In genomic region chr10:110175874-110176273, GRCm38 (mm10) we compare ENCODE assay signal across 27 mouse cellular contexts.
DNase-seq lines count a peak whose midpoint lies in the region; ATAC-seq and TF ChIP-seq lines count a peak whose summit lies in the region.
"Had no signal": no experiment of that assay in that cellular context is flagged by ENCODE, and none has a peak within 500 bp of the region (broad histone marks: within the 10 kb centered on the region; RNA-seq: fewer than 3 reads in every experiment).

No protein-coding gene starts in this region.

- DNase-seq in forebrain, embryonic 11.5 days (ENCODE audit: low spot score): no peak
- DNase-seq in hindbrain, embryonic 11.5 days (ENCODE audit: low spot score): no peak
- DNase-seq in neural tube, embryonic 10.5 days (ENCODE audit: extremely low spot score, low spot score): no peak
- peak; percentile 53 for DNase-seq in brain, embryonic 14.5 days (ENCODE audit: low read depth)
- DNase-seq: adrenal gland, postnatal 14 days; cerebellum, adult 18-20 months; cerebellum, postnatal 10 days; gastrocnemius, adult 2 months; gastrocnemius, postnatal 36 days; heart, adult 18-20 months; heart, postnatal 36 days; kidney, adult 8-10 months; kidney, postnatal 14 days; lung, postnatal 4 days; right cerebral cortex, postnatal 14 days had no signal

- H3K9ac ChIP-seq in forebrain, embryonic 15.5 days (replicated peaks): no peak overlapping the region
- H3K9ac ChIP-seq in forebrain, embryonic 11.5 days (ENCODE audit: low read length): no peak overlapping the region
- no peak overlapping the region for H3K9ac ChIP-seq in hindbrain, embryonic 15.5 days
- no peak overlapping the region for H3K9ac ChIP-seq in hindbrain, embryonic 11.5 days (ENCODE audit: low read depth, low read length)
- H3K9ac ChIP-seq in neural tube, embryonic 13.5 days: no peak overlapping the region
- H3K9ac ChIP-seq: embryonic facial prominence, embryonic 15.5 days; limb, embryonic 13.5 days; midbrain, embryonic 13.5 days; stomach, embryonic 15.5 days had no signal

- 54% methylated on average over 5 of the region's 5 CpGs for WGBS in forebrain, embryonic 15.5 days
- 82% methylated on average over 5 of the region's 5 CpGs for WGBS in forebrain, embryonic 11.5 days
- 44% methylated on average over 5 of the region's 5 CpGs for WGBS in hindbrain, embryonic 15.5 days
- WGBS in hindbrain, embryonic 11.5 days: 82% methylated on average over 5 of the region's 5 CpGs
- WGBS in neural tube, embryonic 13.5 days: 55% methylated on average over 5 of the region's 5 CpGs

- no peak for TF ChIP-seq POLR2A in brain, embryonic 14.5 days (IDR thresholded peaks at IDR 0.05; ENCODE audit: borderline replicate concordance, extremely low read depth, insufficient read depth, insufficient read length, poor library complexity, severe bottlenecking)

- TF ChIP-seq CTCF in brain, embryonic 14.5 days (IDR thresholded peaks at IDR 0.05; ENCODE audit: borderline replicate concordance, extremely low read depth, insufficient read depth, insufficient read length): no peak

- 0 out of 2 replicates have a peak, but pooled peaks have one; percentile 19 for ATAC-seq in forebrain, embryonic 15.5 days (replicated peaks)
- no peak for ATAC-seq in forebrain, embryonic 11.5 days (replicated peaks; ENCODE audit: low FRiP score)
- no peak for ATAC-seq in hindbrain, embryonic 15.5 days (ENCODE audit: low FRiP score, low read depth)
- no peak for ATAC-seq in hindbrain, embryonic 11.5 days (ENCODE audit: low FRiP score)
- no peak for ATAC-seq in neural tube, embryonic 13.5 days (ENCODE audit: low read depth)
- ATAC-seq: intestine, embryonic 16.5 days; midbrain, embryonic 13.5 days had no signal

- no peak overlapping the region for H3K4me3 ChIP-seq in forebrain, embryonic 15.5 days
- H3K4me3 ChIP-seq in forebrain, embryonic 11.5 days (ENCODE audit: low read depth, low read length): no peak overlapping the region
- H3K4me3 ChIP-seq in hindbrain, embryonic 15.5 days: no peak overlapping the region
- H3K4me3 ChIP-seq in hindbrain, embryonic 11.5 days (ENCODE audit: low read depth, low read length): no peak overlapping the region
- no peak overlapping the region for H3K4me3 ChIP-seq in neural tube, embryonic 13.5 days
- H3K4me3 ChIP-seq: embryonic facial prominence, embryonic 15.5 days; gastrocnemius, adult 2 months; left cerebral cortex, adult 2 months; limb, embryonic 13.5 days; megakaryocyte, embryonic 14.5 days; midbrain, embryonic 13.5 days; stomach, embryonic 15.5 days had no signal

- no peak overlapping the region for H3K4me2 ChIP-seq in forebrain, embryonic 15.5 days (replicated peaks)
- H3K4me2 ChIP-seq in forebrain, embryonic 11.5 days (ENCODE audit: low read depth, low read length, severe bottlenecking): no peak overlapping the region
- no peak overlapping the region for H3K4me2 ChIP-seq in hindbrain, embryonic 15.5 days
- H3K4me2 ChIP-seq in hindbrain, embryonic 11.5 days (replicated peaks; ENCODE audit: low read depth, low read length): no peak overlapping the region
- no peak overlapping the region for H3K4me2 ChIP-seq in neural tube, embryonic 13.5 days
- H3K4me2 ChIP-seq: embryonic facial prominence, embryonic 15.5 days; heart, embryonic 11.5 days; limb, embryonic 13.5 days; liver, embryonic 11.5 days; midbrain, embryonic 13.5 days; stomach, embryonic 15.5 days had no signal

- no peaks in the 10 kb centered on the region for H3K9me3 ChIP-seq in forebrain, embryonic 15.5 days
- no peaks in the 10 kb centered on the region for H3K9me3 ChIP-seq in forebrain, embryonic 11.5 days (ENCODE audit: control insufficient read depth, low read length)
- H3K9me3 ChIP-seq in hindbrain, embryonic 15.5 days: no peaks in the 10 kb centered on the region
- H3K9me3 ChIP-seq in hindbrain, embryonic 11.5 days (ENCODE audit: control insufficient read depth, low read length): no peaks in the 10 kb centered on the region
- no peaks in the 10 kb centered on the region for H3K9me3 ChIP-seq in neural tube, embryonic 13.5 days
- H3K9me3 ChIP-seq: embryonic facial prominence, embryonic 15.5 days; limb, embryonic 13.5 days; midbrain, embryonic 13.5 days; stomach, embryonic 15.5 days had no signal

- peaks cover 5% of the 10 kb centered on the region; the same call in 1 of the 2 replicates for H3K4me1 ChIP-seq in forebrain, embryonic 15.5 days
- no peaks in the 10 kb centered on the region for H3K4me1 ChIP-seq in forebrain, embryonic 11.5 days (replicated peaks; ENCODE audit: control insufficient read depth, insufficient read depth, low read length)
- 0 out of 2 replicates have a peak, but pooled peaks cover 4% of the 10 kb centered on the region for H3K4me1 ChIP-seq in hindbrain, embryonic 15.5 days (replicated peaks)
- H3K4me1 ChIP-seq in hindbrain, embryonic 11.5 days (replicated peaks; ENCODE audit: control insufficient read depth, insufficient read depth, low read length): no peaks in the 10 kb centered on the region
- peaks cover 5% of the 10 kb centered on the region; the same call in 1 of the 2 replicates for H3K4me1 ChIP-seq in neural tube, embryonic 13.5 days (replicated peaks)
- H3K4me1 ChIP-seq: embryonic facial prominence, embryonic 15.5 days; limb, embryonic 13.5 days; megakaryocyte, embryonic 14.5 days; stomach, embryonic 15.5 days had no signal

- H3K27ac ChIP-seq in forebrain, embryonic 15.5 days (replicated peaks): no peak overlapping the region
- no peak overlapping the region for H3K27ac ChIP-seq in forebrain, embryonic 11.5 days (ENCODE audit: low read depth, low read length)
- H3K27ac ChIP-seq in hindbrain, embryonic 15.5 days (replicated peaks): 0 out of 2 replicates have a peak overlapping the region, but pooled peaks have one; percentile 33
- H3K27ac ChIP-seq in hindbrain, embryonic 11.5 days (ENCODE audit: low read depth, low read length): no peak overlapping the region
- H3K27ac ChIP-seq in neural tube, embryonic 13.5 days (replicated peaks): peak overlapping the region; percentile 59
- H3K27ac ChIP-seq: embryonic facial prominence, embryonic 15.5 days; gastrocnemius, adult 2 months; left cerebral cortex, adult 2 months; limb, embryonic 13.5 days; midbrain, embryonic 13.5 days; stomach, embryonic 15.5 days had no signal

- H3K36me3 ChIP-seq in forebrain, embryonic 15.5 days: no peaks in the 10 kb centered on the region
- no peaks in the 10 kb centered on the region for H3K36me3 ChIP-seq in forebrain, embryonic 11.5 days (ENCODE audit: control insufficient read depth, insufficient read depth, low read length)
- H3K36me3 ChIP-seq in hindbrain, embryonic 15.5 days: no peaks in the 10 kb centered on the region
- no peaks in the 10 kb centered on the region for H3K36me3 ChIP-seq in hindbrain, embryonic 11.5 days (ENCODE audit: control insufficient read depth, insufficient read depth, low read length)
- H3K36me3 ChIP-seq in neural tube, embryonic 13.5 days: no peaks in the 10 kb centered on the region
- H3K36me3 ChIP-seq: embryonic facial prominence, embryonic 15.5 days; limb, embryonic 13.5 days; midbrain, embryonic 13.5 days; stomach, embryonic 15.5 days had no signal

- no peaks in the 10 kb centered on the region for H3K27me3 ChIP-seq in forebrain, embryonic 15.5 days
- no peaks in the 10 kb centered on the region for H3K27me3 ChIP-seq in forebrain, embryonic 11.5 days (ENCODE audit: control insufficient read depth, insufficient read depth, low read length)
- H3K27me3 ChIP-seq in hindbrain, embryonic 15.5 days: no peaks in the 10 kb centered on the region
- no peaks in the 10 kb centered on the region for H3K27me3 ChIP-seq in hindbrain, embryonic 11.5 days (ENCODE audit: control insufficient read depth, insufficient read depth, low read length)
- no peaks in the 10 kb centered on the region for H3K27me3 ChIP-seq in neural tube, embryonic 13.5 days
- H3K27me3 ChIP-seq: embryonic facial prominence, embryonic 15.5 days; limb, embryonic 13.5 days; megakaryocyte, embryonic 14.5 days; midbrain, embryonic 13.5 days; stomach, embryonic 15.5 days had no signal

Comparison
In these comparisons a context has a peak if more than half of its experiments do, and no peak if none do; other contexts are left out.
1. H3K27ac ChIP-seq: peak in hindbrain, embryonic 15.5 days (single experiment) and neural tube, embryonic 13.5 days (single experiment); none in forebrain, embryonic 15.5 days (single experiment), forebrain, embryonic 11.5 days (single experiment) and hindbrain, embryonic 11.5 days (single experiment).